Mouse (Mus musculus): Measurements from ENCODE around the gene Epha3. TPM values are rescaled to one million over a fixed set of nuclear protein-coding genes. Genes with fewer than 3 reads are reported as not detected.

The Epha3 gene
- polyA plus RNA-seq, 1 experiment, result 3.0 TPM

DNA sequence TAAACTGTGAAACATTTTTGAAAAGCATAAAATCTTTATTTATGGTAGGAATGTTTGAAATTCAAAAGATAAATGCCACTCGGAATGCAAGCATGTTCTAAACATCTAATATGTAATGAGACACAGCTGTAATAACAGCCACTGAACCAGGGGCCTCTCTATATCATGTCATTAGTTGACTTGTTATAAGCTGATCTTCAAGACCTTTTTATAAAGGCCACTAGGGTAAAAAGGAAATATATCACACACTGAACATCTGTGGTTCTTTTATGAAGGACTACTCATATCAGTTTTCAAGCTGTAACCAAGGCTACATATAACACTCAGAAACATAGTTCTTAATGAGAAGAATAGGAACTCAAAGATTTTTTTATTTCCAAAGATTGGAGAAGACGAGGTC is 221.3 kb downstream of the Epha3 start:
- no peak overlapping the region for H3K4me3 ChIP-seq (ENCODE audit: insufficient read depth, low read length)
- TF ChIP-seq POLR2A (IDR thresholded peaks at IDR 0.05; ENCODE audit: extremely low read depth, insufficient read depth, low read length), result no peak
- no peak for TF ChIP-seq CTCF (IDR thresholded peaks at IDR 0.05; ENCODE audit: extremely low read depth, insufficient read depth, low read length)

DNA sequence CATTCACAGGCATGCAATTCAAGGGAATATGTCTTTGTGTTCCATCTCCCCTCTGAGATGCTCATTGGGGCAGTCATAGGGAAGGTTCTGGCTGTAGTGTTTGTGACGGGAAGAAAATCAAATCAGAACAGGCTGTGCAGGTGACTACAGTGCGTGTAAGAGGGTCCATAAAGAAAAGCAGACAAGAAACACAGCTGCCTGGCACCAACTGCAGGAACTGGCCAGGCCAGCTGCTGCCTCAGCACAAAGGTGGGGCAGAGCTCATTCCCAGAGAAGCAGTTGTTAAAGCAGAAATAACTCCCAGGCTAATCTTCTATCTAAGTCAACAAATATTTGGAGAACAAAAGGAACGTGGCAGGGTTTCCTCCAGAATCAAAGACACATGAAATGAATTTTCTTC is 222.4 kb downstream of the Epha3 start:
- H3K27ac ChIP-seq (ENCODE audit: insufficient read depth, low read length), result no peak overlapping the region
- TF ChIP-seq POLR2A (IDR thresholded peaks at IDR 0.05; ENCODE audit: extremely low read depth, insufficient read depth, low read length) (no peak), CTCF (IDR thresholded peaks at IDR 0.05; ENCODE audit: extremely low read depth, insufficient read depth, low read length) (no peak)
- H3K4me3 ChIP-seq (ENCODE audit: insufficient read depth, low read length), result no peak overlapping the region
- H3K4me1 ChIP-seq (ENCODE audit: control insufficient read depth, insufficient read depth, low read length), result no peaks in the 10 kb centered on the region

More for the DNA sequence above, 221.3 kb downstream of the Epha3 start:
- no peak overlapping the region for H3K27ac ChIP-seq (ENCODE audit: insufficient read depth, low read length)
- no peaks in the 10 kb centered on the region for H3K4me1 ChIP-seq (ENCODE audit: control insufficient read depth, insufficient read depth, low read length)

DNA sequence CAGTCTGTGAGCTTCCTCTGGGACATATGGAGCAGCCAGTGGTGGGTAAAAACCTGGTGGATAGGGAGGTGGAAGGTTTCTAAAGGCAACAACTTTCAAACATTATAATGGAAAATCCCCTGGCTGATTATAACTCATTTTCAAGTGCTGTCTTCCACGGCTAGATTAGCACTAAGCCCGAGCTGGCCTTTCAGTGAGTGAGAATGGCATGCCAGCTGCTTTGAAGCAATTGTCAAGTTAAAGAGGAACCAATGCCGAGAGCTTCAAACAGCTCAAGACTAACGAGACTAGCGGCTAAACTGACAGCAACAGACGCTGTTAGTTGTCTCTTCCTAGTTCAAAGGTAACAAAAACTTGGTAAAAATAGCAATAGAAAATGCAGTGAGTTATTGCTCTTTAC is 225.3 kb downstream of the Epha3 start:
- H3K4me3 ChIP-seq (ENCODE audit: insufficient read depth, low read length), result no peak overlapping the region
- no peak for TF ChIP-seq POLR2A (IDR thresholded peaks at IDR 0.05; ENCODE audit: extremely low read depth, insufficient read depth, low read length)
- no peak for TF ChIP-seq CTCF (IDR thresholded peaks at IDR 0.05; ENCODE audit: extremely low read depth, insufficient read depth, low read length)
- H3K27ac ChIP-seq (ENCODE audit: insufficient read depth, low read length), result no peak overlapping the region
- no peaks in the 10 kb centered on the region for H3K4me1 ChIP-seq (ENCODE audit: control insufficient read depth, insufficient read depth, low read length)

DNA sequence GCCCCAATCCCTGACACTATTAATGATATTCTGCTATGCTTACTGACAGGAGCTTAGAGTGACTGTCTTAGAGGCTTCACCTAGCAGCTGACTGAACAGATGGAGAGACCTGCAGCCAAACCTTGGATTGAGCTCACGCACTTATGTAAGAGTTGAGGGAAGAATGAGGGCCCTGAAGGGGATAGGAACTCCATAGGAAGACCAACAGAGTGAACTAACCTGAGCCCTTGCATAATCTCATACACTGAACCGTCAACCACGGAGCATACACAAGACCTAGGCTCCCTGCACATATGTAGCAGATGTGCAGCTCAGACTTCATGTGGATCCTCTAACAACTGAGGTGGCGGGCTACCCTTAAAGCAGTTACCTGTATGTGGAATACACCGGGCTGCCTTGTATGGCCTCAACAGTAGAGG is 230.2 kb downstream of the Epha3 start:
- no peak overlapping the region for H3K4me3 ChIP-seq (ENCODE audit: insufficient read depth, low read length)
- no peaks in the 10 kb centered on the region for H3K4me1 ChIP-seq (ENCODE audit: control insufficient read depth, insufficient read depth, low read length)
- TF ChIP-seq CTCF (IDR thresholded peaks at IDR 0.05; ENCODE audit: extremely low read depth, insufficient read depth, low read length), result no peak
- TF ChIP-seq POLR2A (IDR thresholded peaks at IDR 0.05; ENCODE audit: extremely low read depth, insufficient read depth, low read length), result no peak
- no peak overlapping the region for H3K27ac ChIP-seq (ENCODE audit: insufficient read depth, low read length)

DNA sequence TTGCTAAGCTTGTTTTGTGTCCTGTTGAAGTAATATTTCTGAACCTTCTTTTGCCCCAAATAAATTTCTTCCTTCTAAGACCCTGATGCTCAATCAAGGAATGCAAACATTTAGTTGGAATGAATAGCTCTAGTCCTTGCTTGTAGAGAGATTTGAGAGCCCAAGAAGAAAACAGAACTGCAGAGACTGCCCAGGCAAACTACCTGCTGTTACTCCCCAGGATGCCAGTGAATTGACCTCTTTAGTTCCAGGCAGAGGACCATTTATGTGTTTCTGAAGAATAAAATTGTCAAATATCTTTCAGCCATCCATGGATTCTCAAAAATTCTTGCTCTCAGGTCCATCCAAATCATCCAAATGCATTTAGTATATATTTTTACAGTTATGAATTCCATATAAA is 238.7 kb downstream of the Epha3 start:
- no peak for TF ChIP-seq POLR2A (IDR thresholded peaks at IDR 0.05; ENCODE audit: extremely low read depth, insufficient read depth, low read length)

DNA sequence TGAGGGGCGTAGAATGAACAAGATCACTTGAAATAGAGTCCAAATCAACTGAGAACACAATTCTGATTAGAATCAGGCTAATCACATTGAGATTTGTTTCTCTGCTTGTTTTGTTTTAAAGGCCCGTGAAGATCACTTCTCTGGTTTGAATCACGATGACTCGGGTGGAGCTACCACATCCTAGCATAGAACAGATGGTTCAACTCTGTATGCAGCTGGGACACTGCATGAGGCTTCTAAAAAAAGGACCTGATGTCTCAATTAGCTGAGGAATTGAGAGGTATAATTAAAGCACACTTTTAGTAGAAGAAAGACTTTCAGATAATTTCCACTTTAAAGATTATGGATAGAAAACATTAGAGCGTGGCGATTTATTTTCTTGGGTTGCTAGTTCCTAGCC is 242.1 kb downstream of the Epha3 start:
- H3K27ac ChIP-seq (ENCODE audit: insufficient read depth, low read length), result no peak overlapping the region
- TF ChIP-seq CTCF (IDR thresholded peaks at IDR 0.05; ENCODE audit: extremely low read depth, insufficient read depth, low read length), result no peak
- no peak for TF ChIP-seq POLR2A (IDR thresholded peaks at IDR 0.05; ENCODE audit: extremely low read depth, insufficient read depth, low read length)
- H3K4me1 ChIP-seq (ENCODE audit: control insufficient read depth, insufficient read depth, low read length), result no peaks in the 10 kb centered on the region
- no peak overlapping the region for H3K4me3 ChIP-seq (ENCODE audit: insufficient read depth, low read length)

More for the DNA sequence above, 238.7 kb downstream of the Epha3 start:
- no peaks in the 10 kb centered on the region for H3K4me1 ChIP-seq (ENCODE audit: control insufficient read depth, insufficient read depth, low read length)
- no peak overlapping the region for H3K4me3 ChIP-seq (ENCODE audit: insufficient read depth, low read length)
- H3K27ac ChIP-seq (ENCODE audit: insufficient read depth, low read length), result no peak overlapping the region

DNA sequence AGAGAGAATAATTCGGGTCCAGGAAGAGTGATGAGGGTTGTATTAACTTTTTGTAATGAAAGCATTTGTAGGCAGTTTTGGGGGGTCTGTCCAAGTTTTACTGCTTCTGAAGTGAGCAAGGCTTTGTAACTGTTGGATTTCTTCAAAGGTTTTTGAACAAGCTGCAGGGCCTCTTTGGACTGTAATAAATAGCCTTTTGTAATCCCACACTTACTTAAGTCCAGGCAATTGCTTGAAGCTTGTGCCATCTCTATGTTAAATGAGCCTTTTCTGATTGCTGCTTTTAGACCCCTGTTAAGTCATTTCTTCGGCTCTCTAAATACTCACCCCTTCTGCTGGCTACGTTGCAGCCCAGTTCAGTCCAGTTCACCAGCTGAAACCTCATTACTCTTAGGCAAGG is 248.6 kb downstream of the Epha3 start:
- Histone ChIP-seq H3K27ac (ENCODE audit: insufficient read depth, low read length) (no peak overlapping the region), H3K4me1 (ENCODE audit: control insufficient read depth, insufficient read depth, low read length) (no peaks in the 10 kb centered on the region), H3K4me3 (ENCODE audit: insufficient read depth, low read length) (no peak overlapping the region)
- TF ChIP-seq POLR2A (IDR thresholded peaks at IDR 0.05; ENCODE audit: extremely low read depth, insufficient read depth, low read length) (no peak), CTCF (IDR thresholded peaks at IDR 0.05; ENCODE audit: extremely low read depth, insufficient read depth, low read length) (no peak)

DNA sequence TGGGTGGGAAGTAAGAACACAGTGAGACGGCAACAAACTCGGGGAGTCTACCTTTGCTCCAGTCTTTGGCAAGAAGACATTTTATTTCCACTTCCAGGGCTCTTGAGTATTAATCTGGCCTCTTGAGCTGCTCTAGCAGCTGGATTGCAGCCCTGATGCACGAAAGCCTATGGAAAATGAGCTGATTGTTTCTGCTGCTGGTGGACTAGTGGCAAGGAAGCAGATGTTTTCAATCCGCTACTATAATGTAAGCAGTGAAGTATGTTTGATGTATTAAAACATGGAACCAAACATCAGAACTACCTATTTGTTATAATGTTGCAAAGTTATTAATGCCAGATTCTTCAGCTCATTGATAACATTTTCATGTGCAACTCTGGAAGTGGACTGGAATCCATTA is 251.0 kb downstream of the Epha3 start:
- Histone ChIP-seq H3K4me3 (ENCODE audit: insufficient read depth, low read length) (no peak overlapping the region), H3K27ac (ENCODE audit: insufficient read depth, low read length) (no peak overlapping the region)
- TF ChIP-seq POLR2A (IDR thresholded peaks at IDR 0.05; ENCODE audit: extremely low read depth, insufficient read depth, low read length) (no peak), CTCF (IDR thresholded peaks at IDR 0.05; ENCODE audit: extremely low read depth, insufficient read depth, low read length) (no peak)

DNA sequence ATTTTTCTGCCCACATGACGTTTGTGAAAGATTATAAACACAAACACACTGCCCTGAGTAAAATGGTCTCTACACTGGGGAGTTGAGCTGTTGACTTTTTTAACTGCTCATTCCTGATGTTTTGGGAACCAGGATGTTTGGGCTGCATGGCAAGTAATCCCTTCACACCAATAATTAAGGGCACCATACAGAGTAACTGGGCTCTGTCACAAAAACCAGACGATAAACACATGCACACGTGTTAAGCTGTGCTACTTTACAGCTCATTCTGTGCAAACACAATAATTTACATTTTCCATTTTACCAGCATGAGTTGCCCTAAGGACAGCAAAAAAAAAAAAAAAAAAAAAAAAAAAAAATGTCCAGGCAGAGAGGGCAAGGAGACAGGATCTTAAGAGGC is 263.7 kb downstream of the Epha3 start:
- TF ChIP-seq POLR2A (IDR thresholded peaks at IDR 0.05; ENCODE audit: extremely low read depth, insufficient read depth, low read length) (no peak), CTCF (IDR thresholded peaks at IDR 0.05; ENCODE audit: extremely low read depth, insufficient read depth, low read length) (no peak)
- no peaks in the 10 kb centered on the region for H3K4me1 ChIP-seq (ENCODE audit: control insufficient read depth, insufficient read depth, low read length)
- no peak overlapping the region for H3K4me3 ChIP-seq (ENCODE audit: insufficient read depth, low read length)
- H3K27ac ChIP-seq (ENCODE audit: insufficient read depth, low read length), result no peak overlapping the region

More for the DNA sequence above, 251.0 kb downstream of the Epha3 start:
- H3K4me1 ChIP-seq (ENCODE audit: control insufficient read depth, insufficient read depth, low read length), result no peaks in the 10 kb centered on the region

DNA sequence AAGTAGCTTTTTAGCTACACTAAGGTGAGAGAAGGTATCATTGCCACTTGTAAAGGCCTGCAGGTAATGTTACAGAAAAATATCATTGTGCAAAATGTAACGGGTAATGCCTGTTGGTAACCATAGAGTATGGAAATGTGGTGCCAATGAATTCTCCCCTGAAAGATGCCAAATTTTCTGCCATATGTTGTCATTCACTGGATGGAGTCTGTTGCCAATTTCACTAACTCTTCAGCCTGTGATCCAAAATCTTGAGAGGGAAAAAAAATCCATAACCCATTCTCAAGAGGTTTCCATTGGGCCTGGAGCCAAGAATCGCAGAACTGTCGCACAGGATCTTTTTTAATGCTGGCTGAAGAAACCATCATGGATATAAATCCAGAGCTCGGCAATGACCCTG is 269.3 kb downstream of the Epha3 start:
- Histone ChIP-seq H3K27ac (ENCODE audit: insufficient read depth, low read length) (no peak overlapping the region), H3K4me3 (ENCODE audit: insufficient read depth, low read length) (no peak overlapping the region), H3K4me1 (ENCODE audit: control insufficient read depth, insufficient read depth, low read length) (no peaks in the 10 kb centered on the region)
- TF ChIP-seq CTCF (IDR thresholded peaks at IDR 0.05; ENCODE audit: extremely low read depth, insufficient read depth, low read length) (no peak), POLR2A (IDR thresholded peaks at IDR 0.05; ENCODE audit: extremely low read depth, insufficient read depth, low read length) (no peak)

DNA sequence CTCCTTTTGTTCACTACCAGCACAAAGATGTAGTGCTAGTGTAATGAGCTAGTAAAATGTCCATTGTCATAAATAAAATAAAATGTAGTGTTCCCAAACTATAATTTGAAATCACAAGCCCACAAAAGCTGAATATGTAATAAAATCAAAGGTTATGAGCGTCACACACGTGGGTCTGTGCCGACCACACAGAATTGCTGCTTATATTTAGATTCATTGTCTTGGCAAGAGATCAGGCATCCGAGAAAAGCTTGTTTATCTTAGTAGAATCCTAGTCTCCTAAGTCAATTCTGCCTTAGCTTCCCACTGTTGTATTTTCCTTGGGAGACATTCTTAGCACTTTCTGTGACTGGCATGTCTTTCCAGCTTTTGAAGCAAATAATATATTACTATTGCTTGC is 294.2 kb downstream of the Epha3 start:
- no peaks in the 10 kb centered on the region for H3K4me1 ChIP-seq (ENCODE audit: control insufficient read depth, insufficient read depth, low read length)
- no peak for TF ChIP-seq POLR2A (IDR thresholded peaks at IDR 0.05; ENCODE audit: extremely low read depth, insufficient read depth, low read length)
- no peak for TF ChIP-seq CTCF (IDR thresholded peaks at IDR 0.05; ENCODE audit: extremely low read depth, insufficient read depth, low read length)
- H3K27ac ChIP-seq (ENCODE audit: insufficient read depth, low read length), result no peak overlapping the region
- no peak overlapping the region for H3K4me3 ChIP-seq (ENCODE audit: insufficient read depth, low read length)

Measured in cortical plate, adult 2 months (tissue).